Mouse (Mus musculus): ENCODE measurements around the gene Rps6kc1. TPM values are rescaled to one million over a fixed set of nuclear protein-coding genes. Genes with fewer than 3 reads are reported as not detected.

Rps6kc1 gene
- total and polyA plus RNA-seq, 2 experiments, result 8.1 to 9.2 TPM

DNA sequence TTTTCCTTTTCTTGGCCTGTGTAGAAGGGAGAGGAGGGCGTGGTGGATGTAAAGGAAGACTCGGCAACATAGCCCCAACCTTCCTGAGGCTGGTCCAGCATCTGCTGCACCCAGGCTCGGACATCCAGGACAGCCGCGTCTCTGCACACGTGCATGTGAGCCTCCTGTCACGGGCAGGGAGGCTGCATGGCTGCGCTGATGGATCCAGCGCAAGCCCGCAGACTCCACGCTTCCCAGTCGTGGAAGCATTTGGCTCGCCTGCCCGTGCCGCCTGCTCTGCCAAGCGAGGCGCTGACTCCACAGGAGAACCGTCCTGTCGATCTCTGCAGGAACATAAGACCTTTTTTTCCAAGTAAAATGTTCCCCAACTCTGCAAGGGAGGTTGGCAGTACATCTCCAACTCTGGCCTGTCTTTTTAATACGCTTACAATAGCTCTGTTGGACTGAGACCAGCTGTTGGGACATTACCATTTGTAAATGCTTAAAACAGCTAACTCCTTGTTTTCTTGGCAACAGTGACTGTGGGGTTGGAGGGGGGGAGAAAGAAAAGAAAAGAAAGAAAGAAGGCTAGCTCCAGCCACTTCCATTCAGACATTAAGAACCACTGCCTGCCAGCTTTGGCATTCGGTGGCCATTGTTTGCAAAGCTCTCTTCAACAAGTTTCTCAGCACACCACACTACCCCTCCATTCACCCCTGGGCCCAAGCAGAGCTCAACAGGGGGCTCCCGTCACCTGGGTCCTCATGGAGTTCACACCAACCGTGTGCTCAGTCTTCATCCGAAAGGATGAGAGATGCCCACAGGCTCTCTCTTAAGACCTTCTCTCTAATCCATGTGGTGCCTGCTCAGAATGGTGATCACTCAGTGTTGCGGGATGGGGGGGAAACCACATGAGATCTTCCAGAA, 229.3 kb downstream of the Rps6kc1 start:
- H3K27ac ChIP-seq (replicated peaks; ENCODE audit: insufficient read depth, low read depth, low read length), result no peak overlapping the region
- TF ChIP-seq POLR2A (IDR thresholded peaks at IDR 0.05; ENCODE audit: extremely low read depth, insufficient read depth, low read length), result no peak
- TF ChIP-seq CTCF (IDR thresholded peaks at IDR 0.05; ENCODE audit: low read depth, low read length), result no peak
- no peak for DNase-seq (ENCODE audit: extremely low read depth, low read depth, low spot score)
- no peak overlapping the region for H3K9ac ChIP-seq (ENCODE audit: low read depth, low read length)
- WGBS, result 79% methylated on average over 25 of the region's 25 CpGs
- H3K36me3 ChIP-seq (ENCODE audit: control insufficient read depth, insufficient read depth, low read length), result no peaks in the 10 kb centered on the region
- H3K4me3 ChIP-seq (ENCODE audit: insufficient read depth, low read depth, low read length), result no peak overlapping the region
- no peaks in the 10 kb centered on the region for H3K4me1 ChIP-seq (ENCODE audit: control insufficient read depth, insufficient read depth, low read length)
- H3K79me2 ChIP-seq (ENCODE audit: control insufficient read depth, insufficient read depth, low read length), result no peaks in the 10 kb centered on the region
- no peaks in the 10 kb centered on the region for H3K27me3 ChIP-seq (ENCODE audit: control insufficient read depth, insufficient read depth, low read length)

DNA sequence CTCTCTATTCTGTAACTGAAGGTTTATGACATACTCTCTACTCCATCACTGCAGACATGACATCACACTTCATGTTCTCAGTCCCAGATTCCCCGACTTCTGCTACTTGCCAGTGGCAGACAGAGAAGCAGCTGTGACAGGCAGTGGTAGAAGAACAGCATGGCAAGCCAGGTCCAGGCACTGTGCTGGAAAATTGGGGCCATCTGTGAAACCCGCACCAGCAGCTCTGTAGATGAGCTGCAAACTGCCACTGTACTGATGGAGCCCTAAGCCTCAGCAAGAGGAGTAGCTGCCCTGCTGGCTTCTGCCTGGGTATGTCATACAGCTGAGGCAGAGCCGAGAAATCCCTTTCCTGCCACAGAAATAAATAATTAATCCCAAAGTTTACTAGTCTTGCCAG, 236.1 kb downstream of the Rps6kc1 start:
- DNase-seq (ENCODE audit: extremely low read depth, low read depth, low spot score), result no peak
- Histone ChIP-seq H3K79me2 (ENCODE audit: control insufficient read depth, insufficient read depth, low read length) (no peaks in the 10 kb centered on the region), H3K27ac (replicated peaks; ENCODE audit: insufficient read depth, low read depth, low read length) (no peak overlapping the region), H3K4me3 (ENCODE audit: insufficient read depth, low read depth, low read length) (no peak overlapping the region), H3K36me3 (ENCODE audit: control insufficient read depth, insufficient read depth, low read length) (no peaks in the 10 kb centered on the region), H3K27me3 (ENCODE audit: control insufficient read depth, insufficient read depth, low read length) (no peaks in the 10 kb centered on the region), H3K4me1 (ENCODE audit: control insufficient read depth, insufficient read depth, low read length) (no peaks in the 10 kb centered on the region), H3K9ac (ENCODE audit: low read depth, low read length) (no peak overlapping the region)
- no peak for TF ChIP-seq POLR2A (IDR thresholded peaks at IDR 0.05; ENCODE audit: extremely low read depth, insufficient read depth, low read length)
- no peak for TF ChIP-seq CTCF (IDR thresholded peaks at IDR 0.05; ENCODE audit: low read depth, low read length)
- WGBS, result 83% methylated on average over 3 of the region's 3 CpGs

DNA sequence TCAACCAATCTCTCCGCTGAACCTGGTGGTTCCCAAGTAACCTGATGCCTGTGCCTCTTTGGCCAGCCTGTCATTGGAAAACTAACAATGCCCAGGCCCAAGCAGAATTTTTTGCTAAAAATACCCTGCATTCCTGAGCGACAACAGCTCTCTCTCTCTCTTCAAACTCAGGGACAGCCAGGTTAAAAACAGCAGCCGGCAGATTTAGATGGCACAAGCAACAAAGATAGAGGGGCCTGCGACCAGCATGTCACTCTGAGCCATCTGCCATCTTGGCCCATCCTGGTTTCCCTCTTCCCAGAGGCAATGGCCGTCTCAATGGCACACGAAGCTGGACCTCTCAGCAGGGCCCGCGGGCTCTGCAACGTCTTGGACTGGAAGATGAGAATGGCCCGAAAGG, 242.5 kb downstream of the Rps6kc1 start:
- Histone ChIP-seq H3K36me3 (ENCODE audit: control insufficient read depth, insufficient read depth, low read length) (no peaks in the 10 kb centered on the region), H3K79me2 (ENCODE audit: control insufficient read depth, insufficient read depth, low read length) (no peaks in the 10 kb centered on the region), H3K27ac (replicated peaks; ENCODE audit: insufficient read depth, low read depth, low read length) (no peak overlapping the region), H3K4me1 (ENCODE audit: control insufficient read depth, insufficient read depth, low read length) (no peaks in the 10 kb centered on the region), H3K4me3 (ENCODE audit: insufficient read depth, low read depth, low read length) (no peak overlapping the region), H3K9ac (ENCODE audit: low read depth, low read length) (no peak overlapping the region), H3K27me3 (ENCODE audit: control insufficient read depth, insufficient read depth, low read length) (no peaks in the 10 kb centered on the region)
- WGBS, result 80% methylated on average over 10 of the region's 10 CpGs
- TF ChIP-seq CTCF (IDR thresholded peaks at IDR 0.05; ENCODE audit: low read depth, low read length) (no peak), POLR2A (IDR thresholded peaks at IDR 0.05; ENCODE audit: extremely low read depth, insufficient read depth, low read length) (no peak)
- no peak for DNase-seq (ENCODE audit: extremely low read depth, low read depth, low spot score)

DNA sequence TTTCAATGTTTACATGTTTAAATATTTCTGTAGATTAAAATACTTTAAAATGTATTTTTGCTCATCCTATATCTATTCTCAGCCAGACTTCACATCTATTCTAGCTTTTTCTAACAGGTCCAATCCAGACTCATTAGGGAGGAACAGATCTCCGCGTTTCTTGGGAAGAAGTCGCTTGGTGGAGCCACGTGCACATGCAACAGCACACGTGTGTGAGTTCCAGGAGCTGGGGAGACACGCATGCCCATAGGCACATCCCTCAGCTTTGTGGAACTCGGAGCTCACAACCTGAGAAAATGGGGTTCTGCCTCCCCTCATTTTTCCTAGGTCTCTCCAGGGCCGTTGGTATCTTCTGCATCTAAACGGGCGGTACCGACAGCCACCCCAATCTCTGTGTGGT, 243.7 kb downstream of the Rps6kc1 start:
- no peaks in the 10 kb centered on the region for H3K4me1 ChIP-seq (ENCODE audit: control insufficient read depth, insufficient read depth, low read length)
- no peak for DNase-seq (ENCODE audit: extremely low read depth, low read depth, low spot score)
- H3K27ac ChIP-seq (replicated peaks; ENCODE audit: insufficient read depth, low read depth, low read length), result no peak overlapping the region
- H3K36me3 ChIP-seq (ENCODE audit: control insufficient read depth, insufficient read depth, low read length), result no peaks in the 10 kb centered on the region
- H3K9ac ChIP-seq (ENCODE audit: low read depth, low read length), result no peak overlapping the region
- no peaks in the 10 kb centered on the region for H3K79me2 ChIP-seq (ENCODE audit: control insufficient read depth, insufficient read depth, low read length)
- TF ChIP-seq CTCF (IDR thresholded peaks at IDR 0.05; ENCODE audit: low read depth, low read length), result no peak
- TF ChIP-seq POLR2A (IDR thresholded peaks at IDR 0.05; ENCODE audit: extremely low read depth, insufficient read depth, low read length), result no peak
- H3K27me3 ChIP-seq (ENCODE audit: control insufficient read depth, insufficient read depth, low read length), result no peaks in the 10 kb centered on the region
- no peak overlapping the region for H3K4me3 ChIP-seq (ENCODE audit: insufficient read depth, low read depth, low read length)
- 93% methylated on average over 11 of the region's 11 CpGs for WGBS

DNA sequence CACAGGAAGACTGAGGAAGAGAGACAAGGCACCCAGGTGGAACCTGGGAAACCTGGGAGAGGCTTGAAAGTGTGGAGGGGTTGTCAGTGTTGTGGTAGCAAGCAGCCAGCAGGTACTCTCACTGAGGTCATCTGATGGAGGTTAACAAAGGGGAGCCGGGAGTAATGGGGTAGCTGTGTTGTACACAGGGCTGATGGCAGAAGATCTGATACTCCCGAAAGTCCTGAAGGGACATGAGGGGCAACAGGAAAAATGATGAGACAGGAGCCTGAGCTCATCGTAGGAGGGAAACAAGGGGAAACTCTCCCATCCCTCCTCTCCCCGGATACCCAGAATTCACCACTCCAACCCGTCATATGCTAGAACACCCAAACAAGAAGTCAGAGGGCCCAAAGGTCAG, 244.2 kb downstream of the Rps6kc1 start:
- Histone ChIP-seq H3K36me3 (ENCODE audit: control insufficient read depth, insufficient read depth, low read length) (no peaks in the 10 kb centered on the region), H3K9ac (ENCODE audit: low read depth, low read length) (no peak overlapping the region), H3K79me2 (ENCODE audit: control insufficient read depth, insufficient read depth, low read length) (no peaks in the 10 kb centered on the region), H3K4me1 (ENCODE audit: control insufficient read depth, insufficient read depth, low read length) (no peaks in the 10 kb centered on the region), H3K4me3 (ENCODE audit: insufficient read depth, low read depth, low read length) (no peak overlapping the region), H3K27me3 (ENCODE audit: control insufficient read depth, insufficient read depth, low read length) (no peaks in the 10 kb centered on the region), H3K27ac (replicated peaks; ENCODE audit: insufficient read depth, low read depth, low read length) (no peak overlapping the region)
- 82% methylated on average over 5 of the region's 5 CpGs for WGBS
- DNase-seq (ENCODE audit: extremely low read depth, low read depth, low spot score), result no peak
- TF ChIP-seq POLR2A (IDR thresholded peaks at IDR 0.05; ENCODE audit: extremely low read depth, insufficient read depth, low read length) (no peak), CTCF (IDR thresholded peaks at IDR 0.05; ENCODE audit: low read depth, low read length) (no peak)

DNA sequence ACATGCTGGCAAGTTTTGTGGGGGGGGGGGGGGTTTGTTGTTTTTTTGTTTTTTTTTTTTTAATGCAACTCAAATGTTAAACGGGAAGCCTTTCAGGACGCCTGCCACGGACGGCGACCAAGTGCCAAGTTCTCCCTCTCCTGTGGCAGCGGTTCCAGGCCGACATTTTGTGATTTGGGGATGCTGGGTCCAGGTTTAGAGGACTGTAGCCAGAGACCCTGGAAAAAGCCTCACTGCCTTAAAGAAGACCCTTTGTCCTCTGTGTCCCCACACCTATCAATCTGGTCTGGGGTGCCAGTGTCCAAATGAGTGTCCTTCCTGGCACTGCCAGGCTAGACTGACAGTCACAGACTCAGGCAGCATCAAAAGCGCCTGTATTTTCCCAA, 246.1 kb downstream of the Rps6kc1 start:
- WGBS, result 88% methylated on average over 8 of the region's 8 CpGs
- Histone ChIP-seq H3K79me2 (ENCODE audit: control insufficient read depth, insufficient read depth, low read length) (no peaks in the 10 kb centered on the region), H3K4me3 (ENCODE audit: insufficient read depth, low read depth, low read length) (no peak overlapping the region), H3K4me1 (ENCODE audit: control insufficient read depth, insufficient read depth, low read length) (no peaks in the 10 kb centered on the region), H3K27me3 (ENCODE audit: control insufficient read depth, insufficient read depth, low read length) (no peaks in the 10 kb centered on the region), H3K27ac (replicated peaks; ENCODE audit: insufficient read depth, low read depth, low read length) (no peak overlapping the region), H3K36me3 (ENCODE audit: control insufficient read depth, insufficient read depth, low read length) (no peaks in the 10 kb centered on the region), H3K9ac (ENCODE audit: low read depth, low read length) (no peak overlapping the region)
- TF ChIP-seq POLR2A (IDR thresholded peaks at IDR 0.05; ENCODE audit: extremely low read depth, insufficient read depth, low read length) (no peak), CTCF (IDR thresholded peaks at IDR 0.05; ENCODE audit: low read depth, low read length) (no peak)
- no peak for DNase-seq (ENCODE audit: extremely low read depth, low read depth, low spot score)

Measured in liver, adult 2 months (tissue).